Mouse (Mus musculus): ENCODE measurements around the gene Eepd1. TPM values are rescaled to one million over a fixed set of nuclear protein-coding genes. Genes with fewer than 3 reads are reported as not detected.

The Eepd1 gene
- polyA plus RNA-seq, 1 experiment from 2014 or later, result 13.7 TPM

DNA sequence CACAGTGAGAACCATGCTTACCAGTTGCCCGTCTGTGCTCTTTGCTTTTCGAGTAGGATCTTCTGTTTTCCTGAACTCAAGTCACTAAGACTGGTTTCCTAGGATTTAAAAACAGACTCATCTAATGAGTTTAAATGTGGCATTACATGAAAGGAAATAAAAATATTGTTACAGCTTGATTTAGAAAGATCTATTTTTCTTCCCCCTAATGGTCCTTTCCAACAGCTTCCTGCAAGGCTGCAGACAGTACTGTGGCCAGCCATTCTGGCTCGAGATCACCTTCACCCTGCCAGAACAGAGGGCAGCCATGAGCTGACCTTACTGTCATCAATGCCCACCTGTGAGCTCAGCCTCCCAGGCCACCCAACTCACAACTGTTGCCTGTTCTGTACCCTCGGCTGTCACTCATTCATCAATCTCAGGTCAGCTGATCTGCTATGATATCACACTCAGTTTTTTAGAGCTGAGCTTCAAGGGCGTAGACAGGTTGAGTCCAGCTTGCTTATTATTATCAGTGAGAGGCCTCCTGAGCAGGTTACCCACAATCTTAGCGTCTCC is 73.0 kb downstream of the Eepd1 start:
- no peak overlapping the region for H3K4me2 ChIP-seq (ENCODE audit: low read depth, low read length)
- DNase-seq (ENCODE audit: low spot score), result no peak
- WGBS, result 78% methylated on average over 6 of the region's 6 CpGs
- H3K27me3 ChIP-seq (replicated peaks; ENCODE audit: control insufficient read depth, insufficient read depth, low read length), result no peaks in the 10 kb centered on the region
- no peaks in the 10 kb centered on the region for H3K4me1 ChIP-seq (ENCODE audit: control insufficient read depth, insufficient read depth, low read length)
- ATAC-seq (ENCODE audit: low read depth), result no peak
- no peak overlapping the region for H3K4me3 ChIP-seq (ENCODE audit: low read depth, low read length)
- H3K27ac ChIP-seq (replicated peaks; ENCODE audit: low read depth, low read length), result no peak overlapping the region
- H3K9ac ChIP-seq (ENCODE audit: low read depth, low read length), result no peak overlapping the region
- no peaks in the 10 kb centered on the region for H3K9me3 ChIP-seq (ENCODE audit: control insufficient read depth, low read length)
- H3K36me3 ChIP-seq (ENCODE audit: control insufficient read depth, insufficient read depth, low read length), result no peaks in the 10 kb centered on the region

DNA sequence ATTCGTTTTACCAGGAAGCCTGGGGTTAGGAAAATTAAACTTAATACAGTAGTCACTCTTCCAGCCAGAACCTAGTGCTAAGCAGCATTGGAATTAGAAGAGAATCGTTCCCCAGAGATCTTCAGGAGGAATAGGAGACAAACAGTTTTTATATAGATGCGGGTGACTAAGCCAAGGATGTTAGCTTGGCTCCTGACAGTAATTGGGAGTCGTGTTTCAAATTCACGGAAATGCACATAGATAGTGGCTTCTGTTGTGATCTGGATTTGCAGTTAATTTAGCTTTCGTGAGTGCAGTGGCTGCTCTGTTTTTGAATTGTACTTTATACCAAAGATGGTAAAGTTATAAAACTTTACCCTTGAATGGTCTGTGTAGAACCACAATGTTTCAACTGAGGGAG is 73.9 kb downstream of the Eepd1 start:
- H3K36me3 ChIP-seq (ENCODE audit: control insufficient read depth, insufficient read depth, low read length), result no peaks in the 10 kb centered on the region
- ATAC-seq (ENCODE audit: low read depth) (no peak), DNase-seq (ENCODE audit: low spot score) (no peak)
- H3K4me2 ChIP-seq (ENCODE audit: low read depth, low read length), result no peak overlapping the region
- WGBS, result 57% methylated on average over 6 of the region's 6 CpGs
- no peaks in the 10 kb centered on the region for H3K27me3 ChIP-seq (replicated peaks; ENCODE audit: control insufficient read depth, insufficient read depth, low read length)
- H3K4me3 ChIP-seq (ENCODE audit: low read depth, low read length), result no peak overlapping the region
- H3K9me3 ChIP-seq (ENCODE audit: control insufficient read depth, low read length), result no peaks in the 10 kb centered on the region
- peaks cover 4% of the 10 kb centered on the region for H3K4me1 ChIP-seq (ENCODE audit: control insufficient read depth, insufficient read depth, low read length)
- H3K27ac ChIP-seq (replicated peaks; ENCODE audit: low read depth, low read length), result no peak overlapping the region
- H3K9ac ChIP-seq (ENCODE audit: low read depth, low read length), result no peak overlapping the region

DNA sequence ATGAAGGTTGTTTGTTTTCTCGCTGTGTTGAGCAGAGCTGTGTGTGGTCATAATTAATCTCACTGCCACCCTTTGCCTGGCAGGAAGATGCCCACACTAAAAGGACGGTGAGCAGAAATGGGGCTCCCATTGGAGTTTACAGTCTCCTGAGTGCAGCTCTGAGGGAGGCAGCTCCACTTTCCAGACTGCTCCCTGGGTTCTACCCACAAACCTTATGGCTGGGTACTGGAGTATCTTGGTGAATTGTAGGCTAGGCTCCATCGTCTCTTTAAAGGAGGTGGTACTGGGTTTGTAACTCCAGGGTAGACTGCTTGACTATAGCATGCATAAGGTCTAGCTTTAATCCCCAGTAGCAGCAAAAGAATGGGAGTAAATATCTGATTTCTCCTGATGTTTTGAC is 74.7 kb downstream of the Eepd1 start:
- ATAC-seq (ENCODE audit: low read depth) (no peak), DNase-seq (ENCODE audit: low spot score) (no peak)
- no peaks in the 10 kb centered on the region for H3K27me3 ChIP-seq (replicated peaks; ENCODE audit: control insufficient read depth, insufficient read depth, low read length)
- H3K27ac ChIP-seq (replicated peaks; ENCODE audit: low read depth, low read length), result no peak overlapping the region
- peaks cover 7% of the 10 kb centered on the region for H3K4me1 ChIP-seq (ENCODE audit: control insufficient read depth, insufficient read depth, low read length)
- H3K4me2 ChIP-seq (ENCODE audit: low read depth, low read length), result no peak overlapping the region
- no peaks in the 10 kb centered on the region for H3K9me3 ChIP-seq (ENCODE audit: control insufficient read depth, low read length)
- no peaks in the 10 kb centered on the region for H3K36me3 ChIP-seq (ENCODE audit: control insufficient read depth, insufficient read depth, low read length)
- no peak overlapping the region for H3K4me3 ChIP-seq (ENCODE audit: low read depth, low read length)
- no peak overlapping the region for H3K9ac ChIP-seq (ENCODE audit: low read depth, low read length)
- WGBS, result 85% methylated on average over 3 of the region's 3 CpGs

DNA sequence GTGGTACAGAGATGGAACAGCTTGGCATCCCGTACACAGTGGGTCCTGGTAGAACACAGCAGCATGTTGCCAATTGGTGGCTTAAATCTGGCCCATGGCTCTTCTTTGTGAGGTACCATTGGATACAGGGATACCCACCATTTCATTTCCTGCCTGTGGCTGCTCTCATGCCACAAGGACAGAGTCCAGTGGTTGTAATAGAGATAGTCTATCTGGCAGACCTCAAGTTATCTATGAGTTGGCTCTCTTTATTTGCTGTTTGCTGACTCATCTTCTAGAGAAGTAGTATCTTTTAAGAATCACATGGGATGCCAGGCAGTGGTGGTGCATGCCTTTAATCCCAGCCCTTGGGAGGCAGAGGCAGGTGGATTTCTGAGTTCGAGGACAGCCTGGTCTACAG is 76.0 kb downstream of the Eepd1 start:
- H3K4me2 ChIP-seq (ENCODE audit: low read depth, low read length), result no peak overlapping the region
- H3K36me3 ChIP-seq (ENCODE audit: control insufficient read depth, insufficient read depth, low read length), result no peaks in the 10 kb centered on the region
- H3K4me3 ChIP-seq (ENCODE audit: low read depth, low read length), result no peak overlapping the region
- H3K9ac ChIP-seq (ENCODE audit: low read depth, low read length), result no peak overlapping the region
- DNase-seq (ENCODE audit: low spot score) (no peak), ATAC-seq (ENCODE audit: low read depth) (no peak)
- no peak overlapping the region for H3K27ac ChIP-seq (replicated peaks; ENCODE audit: low read depth, low read length)
- no peaks in the 10 kb centered on the region for H3K9me3 ChIP-seq (ENCODE audit: control insufficient read depth, low read length)
- peaks cover 7% of the 10 kb centered on the region for H3K4me1 ChIP-seq (ENCODE audit: control insufficient read depth, insufficient read depth, low read length)
- no peaks in the 10 kb centered on the region for H3K27me3 ChIP-seq (replicated peaks; ENCODE audit: control insufficient read depth, insufficient read depth, low read length)
- WGBS, result 82% methylated on average over 2 of the region's 2 CpGs

DNA sequence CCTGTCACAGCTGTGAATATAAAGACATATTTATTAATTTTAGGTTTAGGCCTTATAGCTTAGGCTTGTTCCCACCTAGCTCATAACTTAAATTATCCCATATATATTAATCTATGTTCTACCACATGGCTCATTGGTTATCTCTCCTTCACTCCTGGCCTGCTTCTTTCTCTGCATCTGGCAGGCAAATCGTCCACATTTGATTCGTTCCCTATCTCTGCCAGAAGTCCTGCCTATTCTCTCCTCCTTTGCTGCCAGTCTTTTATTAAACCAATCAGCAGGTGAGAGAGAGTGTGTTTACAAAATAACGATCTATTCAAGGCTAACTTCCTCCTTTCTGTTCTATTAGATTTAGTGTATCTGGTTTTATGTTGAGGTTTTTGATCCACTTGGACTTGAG is 77.5 kb downstream of the Eepd1 start:
- H3K4me3 ChIP-seq (ENCODE audit: low read depth, low read length), result no peak overlapping the region
- no peak overlapping the region for H3K9ac ChIP-seq (ENCODE audit: low read depth, low read length)
- DNase-seq (ENCODE audit: low spot score), result no peak
- H3K4me2 ChIP-seq (ENCODE audit: low read depth, low read length), result no peak overlapping the region
- no peaks in the 10 kb centered on the region for H3K27me3 ChIP-seq (replicated peaks; ENCODE audit: control insufficient read depth, insufficient read depth, low read length)
- ATAC-seq (ENCODE audit: low read depth), result no peak
- no peaks in the 10 kb centered on the region for H3K9me3 ChIP-seq (ENCODE audit: control insufficient read depth, low read length)
- WGBS, result 78% methylated on average over 3 of the region's 3 CpGs
- H3K4me1 ChIP-seq (ENCODE audit: control insufficient read depth, insufficient read depth, low read length), result peaks cover 7% of the 10 kb centered on the region
- H3K36me3 ChIP-seq (ENCODE audit: control insufficient read depth, insufficient read depth, low read length), result no peaks in the 10 kb centered on the region
- no peak overlapping the region for H3K27ac ChIP-seq (replicated peaks; ENCODE audit: low read depth, low read length)

DNA sequence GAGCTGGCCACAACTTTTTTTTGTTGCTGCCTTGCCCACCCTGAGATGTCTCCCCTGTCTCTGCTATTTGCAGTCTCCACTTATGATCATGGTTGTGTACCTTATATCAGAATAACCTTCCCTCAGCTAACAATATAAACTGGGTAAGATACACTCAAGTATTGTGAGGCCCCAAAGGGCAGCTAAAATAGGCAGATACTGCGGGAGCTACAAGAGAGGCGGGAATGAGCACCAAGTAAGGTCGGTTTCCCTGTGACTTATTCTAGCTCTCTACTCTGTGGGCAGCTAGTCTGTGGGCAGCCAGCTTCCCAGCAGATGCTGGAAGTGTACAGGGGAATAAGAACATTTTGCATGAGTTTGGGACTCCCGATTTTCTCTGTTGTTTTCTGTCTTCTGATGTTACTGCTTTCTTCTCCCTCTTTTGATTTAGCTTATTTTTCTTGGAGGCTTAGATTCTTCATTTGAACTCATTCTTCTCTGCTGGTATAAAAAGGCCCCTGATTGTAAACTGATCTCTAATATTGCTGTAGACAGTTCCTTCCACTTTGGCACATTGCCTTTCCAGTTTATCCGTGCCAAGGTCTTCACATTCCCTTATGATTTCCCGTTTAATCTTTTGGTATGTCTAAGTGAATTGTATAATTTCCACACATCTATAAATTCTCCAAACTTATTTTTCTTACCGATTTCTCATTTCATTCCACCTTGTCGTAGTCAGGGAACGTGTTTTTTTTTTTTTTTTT is 78.8 kb downstream of the Eepd1 start:
- DNase-seq (ENCODE audit: low spot score), result peak; percentile 32
- 54% methylated on average over 9 of the region's 9 CpGs for WGBS
- Histone ChIP-seq H3K27me3 (replicated peaks; ENCODE audit: control insufficient read depth, insufficient read depth, low read length) (no peaks in the 10 kb centered on the region), H3K9ac (ENCODE audit: low read depth, low read length) (no peak overlapping the region), H3K9me3 (ENCODE audit: control insufficient read depth, low read length) (no peaks in the 10 kb centered on the region), H3K4me1 (ENCODE audit: control insufficient read depth, insufficient read depth, low read length) (peaks cover 7% of the 10 kb centered on the region), H3K4me2 (ENCODE audit: low read depth, low read length) (no peak overlapping the region), H3K4me3 (ENCODE audit: low read depth, low read length) (no peak overlapping the region), H3K36me3 (ENCODE audit: control insufficient read depth, insufficient read depth, low read length) (no peaks in the 10 kb centered on the region), H3K27ac (replicated peaks; ENCODE audit: low read depth, low read length) (no peak overlapping the region)
- no peak for ATAC-seq (ENCODE audit: low read depth)

DNA sequence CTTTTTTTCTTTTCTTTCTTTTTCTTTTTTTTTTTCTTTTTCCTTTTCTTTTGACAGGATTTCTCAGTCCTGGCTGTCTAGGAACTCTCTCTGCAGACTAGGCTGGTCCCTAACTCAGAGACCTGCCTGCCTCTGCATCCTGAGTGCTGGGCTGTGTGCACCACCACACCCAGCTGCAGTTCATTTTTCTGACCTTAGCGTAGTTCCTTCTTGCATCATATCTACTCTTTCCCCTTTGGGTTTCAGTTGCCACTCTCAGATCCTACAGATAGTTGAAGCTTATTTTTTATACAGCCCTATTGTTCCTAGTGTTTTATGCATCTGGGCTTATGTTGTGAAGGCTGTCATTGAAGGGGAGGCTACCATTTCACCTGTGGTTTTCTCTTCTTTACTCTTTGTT is 79.8 kb downstream of the Eepd1 start:
- Histone ChIP-seq H3K9ac (ENCODE audit: low read depth, low read length) (no peak overlapping the region), H3K27ac (replicated peaks; ENCODE audit: low read depth, low read length) (no peak overlapping the region), H3K27me3 (replicated peaks; ENCODE audit: control insufficient read depth, insufficient read depth, low read length) (no peaks in the 10 kb centered on the region), H3K9me3 (ENCODE audit: control insufficient read depth, low read length) (no peaks in the 10 kb centered on the region), H3K36me3 (ENCODE audit: control insufficient read depth, insufficient read depth, low read length) (no peaks in the 10 kb centered on the region), H3K4me3 (ENCODE audit: low read depth, low read length) (no peak overlapping the region), H3K4me2 (ENCODE audit: low read depth, low read length) (no peak overlapping the region), H3K4me1 (ENCODE audit: control insufficient read depth, insufficient read depth, low read length) (peaks cover 7% of the 10 kb centered on the region)
- ATAC-seq (ENCODE audit: low read depth) (no peak), DNase-seq (ENCODE audit: low spot score) (no peak)
- 94% methylated on average over 1 of the region's 1 CpGs for WGBS

DNA sequence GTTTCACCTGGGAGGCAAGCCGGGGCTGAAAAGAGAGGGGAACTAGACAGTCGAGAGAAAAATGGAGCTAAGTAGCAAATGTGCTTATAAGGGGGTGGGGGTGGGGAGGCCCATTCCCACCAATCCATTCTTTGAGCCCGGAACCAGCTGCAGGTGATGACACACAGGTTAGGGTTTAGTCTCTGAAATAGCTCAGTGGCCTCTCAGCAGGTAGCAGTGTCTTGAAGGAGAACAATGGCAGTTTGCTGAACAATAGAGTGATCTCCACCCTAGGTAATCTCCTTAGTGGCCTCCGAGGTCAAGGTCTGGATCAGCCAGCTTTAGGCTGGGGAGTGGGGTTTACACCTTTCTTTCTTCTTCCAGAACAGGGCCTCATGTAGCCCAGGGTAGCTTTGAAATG is 82.5 kb downstream of the Eepd1 start:
- H3K27ac ChIP-seq (replicated peaks; ENCODE audit: low read depth, low read length), result no peak overlapping the region

DNA sequence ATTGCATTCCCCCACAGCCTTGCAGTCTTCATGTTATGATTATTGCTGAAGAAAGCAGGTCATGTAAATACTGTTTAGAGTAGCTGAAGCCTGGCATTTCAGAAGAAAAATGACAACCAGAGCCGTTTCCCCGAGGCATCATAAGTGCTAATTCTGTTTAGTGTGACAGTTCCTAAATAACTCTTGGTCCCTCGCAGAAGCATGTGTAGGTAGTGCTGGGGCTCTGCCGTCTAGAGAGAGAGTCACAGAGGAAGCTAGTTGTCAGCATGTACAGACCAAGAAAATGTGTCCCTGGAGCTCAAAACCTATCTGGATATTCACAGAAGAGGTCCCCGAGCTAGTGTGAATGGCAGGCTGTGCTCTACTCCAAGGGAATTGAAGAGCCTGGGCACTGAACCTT is 85.7 kb downstream of the Eepd1 start:
- Histone ChIP-seq H3K4me2 (ENCODE audit: low read depth, low read length) (no peak overlapping the region), H3K4me3 (ENCODE audit: low read depth, low read length) (no peak overlapping the region), H3K27ac (replicated peaks; ENCODE audit: low read depth, low read length) (no peak overlapping the region; the same call in 1 of the 2 replicates), H3K9ac (ENCODE audit: low read depth, low read length) (no peak overlapping the region), H3K9me3 (ENCODE audit: control insufficient read depth, low read length) (no peaks in the 10 kb centered on the region), H3K27me3 (replicated peaks; ENCODE audit: control insufficient read depth, insufficient read depth, low read length) (no peaks in the 10 kb centered on the region), H3K36me3 (ENCODE audit: control insufficient read depth, insufficient read depth, low read length) (no peaks in the 10 kb centered on the region), H3K4me1 (ENCODE audit: control insufficient read depth, insufficient read depth, low read length) (peaks cover 22% of the 10 kb centered on the region)
- ATAC-seq (ENCODE audit: low read depth) (no peak), DNase-seq (ENCODE audit: low spot score) (peak; percentile 24)
- 41% methylated on average over 5 of the region's 5 CpGs for WGBS

More for the DNA sequence above, 82.5 kb downstream of the Eepd1 start:
- Histone ChIP-seq H3K4me3 (ENCODE audit: low read depth, low read length) (no peak overlapping the region), H3K4me2 (ENCODE audit: low read depth, low read length) (no peak overlapping the region), H3K9me3 (ENCODE audit: control insufficient read depth, low read length) (no peaks in the 10 kb centered on the region), H3K9ac (ENCODE audit: low read depth, low read length) (no peak overlapping the region), H3K27me3 (replicated peaks; ENCODE audit: control insufficient read depth, insufficient read depth, low read length) (no peaks in the 10 kb centered on the region), H3K36me3 (ENCODE audit: control insufficient read depth, insufficient read depth, low read length) (no peaks in the 10 kb centered on the region), H3K4me1 (ENCODE audit: control insufficient read depth, insufficient read depth, low read length) (peaks cover 18% of the 10 kb centered on the region)
- WGBS, result 85% methylated on average over 4 of the region's 4 CpGs
- DNase-seq (ENCODE audit: low spot score) (no peak), ATAC-seq (ENCODE audit: low read depth) (no peak)
